Mouse (Mus musculus): ENCODE data around the gene Ankrd66. TPM values are rescaled to one million over a fixed set of nuclear protein-coding genes. Genes with fewer than 3 reads are reported as not detected.
A peak's percentile ranks its signal among the peaks of the same experiment; 100 is the strongest.

The Ankrd66 gene
- polyA plus RNA-seq, 1 experiment from 2014 or later: 0.24 TPM

GRCm38 (mm10) chr17:43520166-43520565 lies 23.3 kb downstream of the Ankrd66 start:
- Histone ChIP-seq H3K36me3 (ENCODE audit: control insufficient read depth, insufficient read depth, low read length) (no peaks in the 10 kb centered on the region), H3K4me2 (ENCODE audit: low read depth) (no peak overlapping the region), H3K9me3 (ENCODE audit: control insufficient read depth, low read length) (no peaks in the 10 kb centered on the region), H3K27me3 (ENCODE audit: control insufficient read depth, insufficient read depth, low read length) (no peaks in the 10 kb centered on the region), H3K4me1 (ENCODE audit: control insufficient read depth, insufficient read depth, low read length) (no peaks in the 10 kb centered on the region), H3K27ac (ENCODE audit: low read depth, low read length) (no peak overlapping the region), H3K4me3 (ENCODE audit: low read depth, low read length) (no peak overlapping the region), H3K9ac (ENCODE audit: low read length) (no peak overlapping the region)
- ATAC-seq (ENCODE audit: insufficient read depth, low FRiP score, low TSS enrichment) (no peak), DNase-seq (ENCODE audit: low spot score) (no peak)
- 84% methylated on average over 3 of the region's 3 CpGs for WGBS

DNA sequence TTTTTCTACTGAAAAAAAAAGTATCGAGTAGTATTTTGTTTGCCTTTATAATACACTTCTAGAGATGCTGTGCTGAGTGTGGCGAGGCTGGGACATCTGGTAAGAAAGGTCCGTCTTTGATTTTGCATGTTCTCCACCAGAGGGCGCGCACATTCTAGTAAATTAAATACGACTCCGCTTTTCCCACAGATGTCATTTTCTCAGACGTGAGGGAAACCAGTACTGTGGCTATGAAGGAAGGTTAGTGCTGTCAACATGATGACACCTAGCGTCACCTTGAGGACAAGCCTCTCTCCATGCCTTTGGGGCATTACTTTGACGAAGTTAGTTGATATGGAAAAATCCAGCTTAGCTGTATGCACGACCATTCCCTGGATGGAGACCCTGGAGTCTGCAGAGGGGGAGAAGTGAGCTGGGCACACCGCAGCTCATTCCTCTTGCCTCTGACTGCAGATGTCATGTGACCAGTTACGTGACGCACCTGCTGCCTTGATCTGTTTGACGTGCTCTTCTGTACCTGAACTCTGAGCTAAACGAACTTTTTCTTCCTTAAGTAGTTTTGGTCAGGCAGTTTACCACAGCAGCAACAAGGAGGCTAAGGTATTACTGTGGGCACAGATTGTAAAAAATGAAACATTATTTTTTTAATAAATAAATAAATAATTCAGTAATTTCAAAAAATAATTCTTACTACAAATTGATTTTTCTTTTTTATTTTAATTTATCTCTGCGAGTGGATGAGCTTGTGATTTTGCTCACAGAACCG lies 24.6 kb downstream of the Ankrd66 start:
- Histone ChIP-seq H3K36me3 (ENCODE audit: control insufficient read depth, insufficient read depth, low read length) (no peaks in the 10 kb centered on the region), H3K9ac (ENCODE audit: low read length) (no peak overlapping the region), H3K4me2 (ENCODE audit: low read depth) (no peak overlapping the region), H3K9me3 (ENCODE audit: control insufficient read depth, low read length) (0 out of 2 replicates have a peak, but pooled peaks cover 3% of the 10 kb centered on the region), H3K27ac (ENCODE audit: low read depth, low read length) (no peak overlapping the region), H3K4me1 (ENCODE audit: control insufficient read depth, insufficient read depth, low read length) (no peaks in the 10 kb centered on the region), H3K27me3 (ENCODE audit: control insufficient read depth, insufficient read depth, low read length) (no peaks in the 10 kb centered on the region), H3K4me3 (ENCODE audit: low read depth, low read length) (no peak overlapping the region)
- WGBS: 32% methylated on average over 18 of the region's 18 CpGs
- peak; percentile 65; the same call in 1 of the 2 replicates for ATAC-seq (ENCODE audit: insufficient read depth, low FRiP score, low TSS enrichment)
- peak; percentile 74 for DNase-seq (ENCODE audit: low spot score)

DNA sequence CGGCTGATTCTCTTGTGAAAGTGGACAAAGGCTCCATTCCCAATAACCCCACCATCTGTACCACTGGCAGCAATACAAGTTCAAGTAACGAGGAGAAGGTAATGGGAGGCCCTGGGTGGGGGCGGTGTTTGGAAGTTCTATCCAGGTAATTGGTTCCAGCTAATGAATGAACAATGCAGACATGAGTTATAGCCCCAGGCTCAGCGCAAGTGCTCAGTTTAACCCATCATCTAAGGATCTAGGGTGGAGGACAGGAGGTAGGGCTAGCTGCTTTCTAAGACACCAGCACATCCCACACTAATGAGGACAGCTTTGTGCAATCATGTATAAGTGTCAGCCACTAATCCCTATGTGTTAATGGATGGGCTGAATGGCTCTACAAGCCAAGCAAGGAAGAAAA lies 32.7 kb downstream of the Ankrd66 start:
- no peak overlapping the region for H3K4me2 ChIP-seq (ENCODE audit: low read depth)
- H3K4me1 ChIP-seq (ENCODE audit: control insufficient read depth, insufficient read depth, low read length): no peaks in the 10 kb centered on the region
- H3K36me3 ChIP-seq (ENCODE audit: control insufficient read depth, insufficient read depth, low read length): no peaks in the 10 kb centered on the region
- H3K27ac ChIP-seq (ENCODE audit: low read depth, low read length): no peak overlapping the region
- H3K9me3 ChIP-seq (ENCODE audit: control insufficient read depth, low read length): 0 out of 2 replicates have a peak, but pooled peaks cover 3% of the 10 kb centered on the region
- WGBS: 47% methylated on average over 4 of the region's 4 CpGs
- H3K27me3 ChIP-seq (ENCODE audit: control insufficient read depth, insufficient read depth, low read length): no peaks in the 10 kb centered on the region
- H3K4me3 ChIP-seq (ENCODE audit: low read depth, low read length): no peak overlapping the region
- DNase-seq (ENCODE audit: low spot score): no peak
- no peak overlapping the region for H3K9ac ChIP-seq (ENCODE audit: low read length)
- ATAC-seq (ENCODE audit: insufficient read depth, low FRiP score, low TSS enrichment): no peak

- Histone ChIP-seq H3K27me3 (ENCODE audit: control insufficient read depth, insufficient read depth, low read length) (no peaks in the 10 kb centered on the region), H3K27ac (ENCODE audit: low read depth, low read length) (no peak overlapping the region), H3K9me3 (ENCODE audit: control insufficient read depth, low read length) (no peaks in the 10 kb centered on the region), H3K36me3 (ENCODE audit: control insufficient read depth, insufficient read depth, low read length) (no peaks in the 10 kb centered on the region), H3K4me2 (ENCODE audit: low read depth) (no peak overlapping the region), H3K4me3 (ENCODE audit: low read depth, low read length) (no peak overlapping the region), H3K9ac (ENCODE audit: low read length) (no peak overlapping the region), H3K4me1 (ENCODE audit: control insufficient read depth, insufficient read depth, low read length) (no peaks in the 10 kb centered on the region)
- ATAC-seq (ENCODE audit: insufficient read depth, low FRiP score, low TSS enrichment): no peak
- 70% methylated on average over 6 of the region's 6 CpGs for WGBS
- DNase-seq (ENCODE audit: low spot score): no peak
Measured at GRCm38 (mm10) chr17:43504594-43504934, 38.9 kb downstream of the Ankrd66 start.

- H3K9me3 ChIP-seq (ENCODE audit: control insufficient read depth, low read length): no peaks in the 10 kb centered on the region
- H3K4me1 ChIP-seq (ENCODE audit: control insufficient read depth, insufficient read depth, low read length): no peaks in the 10 kb centered on the region
- H3K4me2 ChIP-seq (ENCODE audit: low read depth): no peak overlapping the region
- no peaks in the 10 kb centered on the region for H3K36me3 ChIP-seq (ENCODE audit: control insufficient read depth, insufficient read depth, low read length)
- H3K27me3 ChIP-seq (ENCODE audit: control insufficient read depth, insufficient read depth, low read length): no peaks in the 10 kb centered on the region
- no peak for ATAC-seq (ENCODE audit: insufficient read depth, low FRiP score, low TSS enrichment)
- H3K27ac ChIP-seq (ENCODE audit: low read depth, low read length): no peak overlapping the region
- no peak overlapping the region for H3K9ac ChIP-seq (ENCODE audit: low read length)
- no peak for DNase-seq (ENCODE audit: low spot score)
- WGBS: 65% methylated on average over 4 of the region's 4 CpGs
- H3K4me3 ChIP-seq (ENCODE audit: low read depth, low read length): no peak overlapping the region
Measured at GRCm38 (mm10) chr17:43503861-43504593, 39.4 kb downstream of the Ankrd66 start.

DNA sequence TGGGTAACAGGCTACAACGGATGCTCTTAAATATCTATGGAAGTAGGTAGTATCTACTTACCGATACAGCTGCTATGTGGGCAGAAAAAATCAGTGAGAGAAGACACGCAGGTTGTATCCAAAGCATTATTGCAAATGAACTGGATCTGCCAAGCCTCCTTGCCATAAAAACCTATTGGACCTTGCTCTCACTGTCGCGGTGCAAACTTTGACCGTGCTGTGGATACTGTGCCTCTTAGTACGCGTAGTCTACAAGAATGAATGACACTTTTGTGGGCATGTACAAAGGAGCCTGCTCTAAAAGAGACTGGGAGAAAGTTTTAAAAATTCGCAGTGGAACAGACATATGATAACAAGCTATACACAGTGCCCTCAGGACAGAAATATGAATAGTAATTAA lies 40.8 kb downstream of the Ankrd66 start, which contains the start of gene Mep1a:
Gene Mep1a, minus strand, starts transcription at position 221 of the 400 bp plus-strand sequence.
- Histone ChIP-seq H3K4me3 (ENCODE audit: low read depth, low read length) (no peak within 1 kb of the TSS), H3K4me1 (ENCODE audit: control insufficient read depth, insufficient read depth, low read length) (no peaks in the 10 kb centered on the region), H3K9ac (ENCODE audit: low read length) (no peak within 1 kb of the TSS), H3K36me3 (ENCODE audit: control insufficient read depth, insufficient read depth, low read length) (no peaks in the 10 kb centered on the region), H3K4me2 (ENCODE audit: low read depth) (no peak within 1 kb of the TSS), H3K27me3 (ENCODE audit: control insufficient read depth, insufficient read depth, low read length) (no peaks in the 10 kb centered on the region), H3K9me3 (ENCODE audit: control insufficient read depth, low read length) (no peaks in the 10 kb centered on the region), H3K27ac (ENCODE audit: low read depth, low read length) (no peak within 1 kb of the TSS)
- DNase-seq (ENCODE audit: low spot score) (no peak), ATAC-seq (ENCODE audit: insufficient read depth, low FRiP score, low TSS enrichment) (no peak)
- WGBS: 94% methylated on average over 9 of the region's 9 CpGs

GRCm38 (mm10) chr17:43501631-43502030 lies 41.8 kb downstream of the Ankrd66 start:
- H3K4me2 ChIP-seq (ENCODE audit: low read depth): no peak overlapping the region
- H3K27ac ChIP-seq (ENCODE audit: low read depth, low read length): no peak overlapping the region
- H3K9ac ChIP-seq (ENCODE audit: low read length): no peak overlapping the region
- no peaks in the 10 kb centered on the region for H3K4me1 ChIP-seq (ENCODE audit: control insufficient read depth, insufficient read depth, low read length)
- ATAC-seq (ENCODE audit: insufficient read depth, low FRiP score, low TSS enrichment) (no peak), DNase-seq (ENCODE audit: low spot score) (no peak)
- H3K27me3 ChIP-seq (ENCODE audit: control insufficient read depth, insufficient read depth, low read length): no peaks in the 10 kb centered on the region
- H3K36me3 ChIP-seq (ENCODE audit: control insufficient read depth, insufficient read depth, low read length): no peaks in the 10 kb centered on the region
- H3K4me3 ChIP-seq (ENCODE audit: low read depth, low read length): no peak overlapping the region
- 89% methylated on average over 5 of the region's 5 CpGs for WGBS
- no peaks in the 10 kb centered on the region for H3K9me3 ChIP-seq (ENCODE audit: control insufficient read depth, low read length)

DNA sequence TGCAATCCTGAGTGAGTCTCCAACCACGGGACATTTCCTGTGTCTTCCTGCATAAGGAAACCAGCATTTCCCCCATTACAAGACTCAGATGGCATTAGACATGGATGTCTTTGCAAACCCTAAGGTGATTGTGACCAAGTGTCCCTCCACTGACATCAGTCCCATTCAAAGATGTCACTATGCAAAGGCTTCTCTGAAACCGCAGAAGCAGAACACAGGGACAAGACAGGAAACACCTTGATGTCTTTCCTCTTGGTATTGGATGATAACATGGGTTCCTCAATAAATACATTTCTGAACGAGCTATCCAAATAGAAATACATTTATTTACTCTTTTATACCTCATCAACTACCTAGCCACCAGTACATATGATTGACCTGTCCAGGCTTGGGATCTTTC lies 42.2 kb downstream of the Ankrd66 start:
- 82% methylated on average over 3 of the region's 3 CpGs for WGBS
- Histone ChIP-seq H3K9ac (ENCODE audit: low read length) (no peak overlapping the region), H3K36me3 (ENCODE audit: control insufficient read depth, insufficient read depth, low read length) (no peaks in the 10 kb centered on the region), H3K27ac (ENCODE audit: low read depth, low read length) (no peak overlapping the region), H3K4me3 (ENCODE audit: low read depth, low read length) (no peak overlapping the region), H3K4me1 (ENCODE audit: control insufficient read depth, insufficient read depth, low read length) (no peaks in the 10 kb centered on the region), H3K9me3 (ENCODE audit: control insufficient read depth, low read length) (no peaks in the 10 kb centered on the region), H3K27me3 (ENCODE audit: control insufficient read depth, insufficient read depth, low read length) (no peaks in the 10 kb centered on the region), H3K4me2 (ENCODE audit: low read depth) (no peak overlapping the region)
- ATAC-seq (ENCODE audit: insufficient read depth, low FRiP score, low TSS enrichment): no peak
- no peak for DNase-seq (ENCODE audit: low spot score)

- Histone ChIP-seq H3K4me3 (ENCODE audit: low read depth, low read length) (no peak overlapping the region), H3K9me3 (ENCODE audit: control insufficient read depth, low read length) (no peaks in the 10 kb centered on the region), H3K27me3 (ENCODE audit: control insufficient read depth, insufficient read depth, low read length) (no peaks in the 10 kb centered on the region), H3K36me3 (ENCODE audit: control insufficient read depth, insufficient read depth, low read length) (no peaks in the 10 kb centered on the region), H3K9ac (ENCODE audit: low read length) (no peak overlapping the region), H3K27ac (ENCODE audit: low read depth, low read length) (no peak overlapping the region), H3K4me2 (ENCODE audit: low read depth) (no peak overlapping the region), H3K4me1 (ENCODE audit: control insufficient read depth, insufficient read depth, low read length) (no peaks in the 10 kb centered on the region)
- WGBS: 65% methylated on average over 1 of the region's 1 CpGs
- DNase-seq (ENCODE audit: low spot score): no peak
- no peak for ATAC-seq (ENCODE audit: insufficient read depth, low FRiP score, low TSS enrichment)
Measured at GRCm38 (mm10) chr17:43500513-43500912, 42.9 kb downstream of the Ankrd66 start.

Data from neural tube, embryonic 11.5 days (tissue).